Mouse (Mus musculus): ENCODE measurements around the gene Gmpr.

Gmpr gene

GRCm38 (mm10) chr13:45505546-45505945 lies 1.7 kb upstream of the Gmpr start:
- no peak for DNase-seq

- DNase-seq, result peak; percentile 55
These were observed 1.3 kb downstream of the Gmpr start for GRCm38 (mm10) chr13:45508495-45508894.

- DNase-seq, result no peak
These were observed 2.1 kb downstream of the Gmpr start for GRCm38 (mm10) chr13:45509366-45509765.

- no peak for DNase-seq
These were observed 4.6 kb downstream of the Gmpr start for GRCm38 (mm10) chr13:45511706-45512435.

GRCm38 (mm10) chr13:45512531-45512930 lies 5.3 kb downstream of the Gmpr start:
- peak; percentile 64 for DNase-seq

GRCm38 (mm10) chr13:45513009-45513984 lies 6.1 kb downstream of the Gmpr start:
- DNase-seq, result no peak

GRCm38 (mm10) chr13:45514115-45514514 lies 6.9 kb downstream of the Gmpr start:
- DNase-seq, result no peak

GRCm38 (mm10) chr13:45514832-45515422 lies 7.7 kb downstream of the Gmpr start:
- DNase-seq, result no peak

GRCm38 (mm10) chr13:45516501-45517393 lies 9.5 kb downstream of the Gmpr start:
- peak; percentile 45 for DNase-seq

GRCm38 (mm10) chr13:45524305-45524704 lies 17.1 kb downstream of the Gmpr start:
- DNase-seq, result no peak

- DNase-seq, result no peak
These were observed 17.7 kb downstream of the Gmpr start for GRCm38 (mm10) chr13:45524791-45525435.

GRCm38 (mm10) chr13:45526230-45526629 lies 19.0 kb downstream of the Gmpr start:
- no peak for DNase-seq

- DNase-seq, result no peak
These were observed 20.2 kb downstream of the Gmpr start for GRCm38 (mm10) chr13:45527232-45527964.

- DNase-seq, result no peak
These were observed 21.5 kb downstream of the Gmpr start for GRCm38 (mm10) chr13:45528787-45529186.

GRCm38 (mm10) chr13:45530754-45531153 lies 23.5 kb downstream of the Gmpr start:
- peak; percentile 49 for DNase-seq

- DNase-seq, result no peak
These were observed 28.6 kb downstream of the Gmpr start for GRCm38 (mm10) chr13:45535731-45536453.

- DNase-seq, result peak; percentile 91
These were observed 29.9 kb downstream of the Gmpr start for GRCm38 (mm10) chr13:45537110-45537509.

GRCm38 (mm10) chr13:45538091-45538490 lies 30.8 kb downstream of the Gmpr start:
- DNase-seq, result no peak

- peak; percentile 72 for DNase-seq
These were observed 31.4 kb downstream of the Gmpr start for GRCm38 (mm10) chr13:45538532-45539204.

GRCm38 (mm10) chr13:45539205-45539568 lies 31.9 kb downstream of the Gmpr start:
- DNase-seq, result peak; percentile 86
